Mouse (Mus musculus): ENCODE data around the gene Clec2d.

The Clec2d gene

DNA sequence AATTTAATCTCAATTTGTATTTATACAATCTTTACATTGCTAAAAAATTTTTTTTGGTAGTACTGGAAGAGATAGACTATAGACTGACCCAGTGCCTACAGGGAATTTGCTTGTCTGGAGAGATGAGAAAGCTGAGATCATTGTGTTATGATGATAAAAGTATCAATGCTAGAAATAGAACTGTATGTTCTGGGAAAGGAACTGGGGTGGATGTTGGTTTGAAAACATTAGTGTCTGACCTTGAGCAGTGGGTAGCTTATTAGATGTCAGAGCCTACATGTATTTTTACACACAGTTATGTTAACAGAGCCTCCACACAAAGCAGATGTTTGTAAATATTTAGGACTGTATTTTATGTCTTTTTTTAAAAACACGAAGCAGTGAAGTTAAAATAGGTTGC, 43.7 kb downstream of the Clec2d start:
- no peak for DNase-seq (ENCODE audit: low read depth, low spot score)

DNA sequence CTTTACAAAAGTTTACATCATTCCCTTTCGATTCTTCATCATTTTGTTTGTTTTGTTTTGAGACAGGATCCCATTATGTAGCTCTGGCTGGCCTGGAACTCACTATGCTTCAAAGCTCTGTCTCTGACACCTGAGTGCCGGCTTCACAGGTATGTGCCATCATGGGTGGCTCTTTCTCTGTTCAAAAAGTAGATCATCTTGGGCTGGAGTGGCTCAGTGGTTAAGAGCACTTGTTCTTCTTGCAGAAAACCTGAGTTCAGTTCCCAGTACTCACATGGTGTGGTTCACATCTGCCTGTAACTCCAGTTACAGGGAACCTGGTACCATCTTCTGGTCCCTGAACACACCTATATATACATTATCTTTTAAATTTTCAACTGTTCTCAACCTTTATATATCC, 44.7 kb downstream of the Clec2d start:
- DNase-seq (ENCODE audit: low read depth, low spot score): no peak

DNA sequence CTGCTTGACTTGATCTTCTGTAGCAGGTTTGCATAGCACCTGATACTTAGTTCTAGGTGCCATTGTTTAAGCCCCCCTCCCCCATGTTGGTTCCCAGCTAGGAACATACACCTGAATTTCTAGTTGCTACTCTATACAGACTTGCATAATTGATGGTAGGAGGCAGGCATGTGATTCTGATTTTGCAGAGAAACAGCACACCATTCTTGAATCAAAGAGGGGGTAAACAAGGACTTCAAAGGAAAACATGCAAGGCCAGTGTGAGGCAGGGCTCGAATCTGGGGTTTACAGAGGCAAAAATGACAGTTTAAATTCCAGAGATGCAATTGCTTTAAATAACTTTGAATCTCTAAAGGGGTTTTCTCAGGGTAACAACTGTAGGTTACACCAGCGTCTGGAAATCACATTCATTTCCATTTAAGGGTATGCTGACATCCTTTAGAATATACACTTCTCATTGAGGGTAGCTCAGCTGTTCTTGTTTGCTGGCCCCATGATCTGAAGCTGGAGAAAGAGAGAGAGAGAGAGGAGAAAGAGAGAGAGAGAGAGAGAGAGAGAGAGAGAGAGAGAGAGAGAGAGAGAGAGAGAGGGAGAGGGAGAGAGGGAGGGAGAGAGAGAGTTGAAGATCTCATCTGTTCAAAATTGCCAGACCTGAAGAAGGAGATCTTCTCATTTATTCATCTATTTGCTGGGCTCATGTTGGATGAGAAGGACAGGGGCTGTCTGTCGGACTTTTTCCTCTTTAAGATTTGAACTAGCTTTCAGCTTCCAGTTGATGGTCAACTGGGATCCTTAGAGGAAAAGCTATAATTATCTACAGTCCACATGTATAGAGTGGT, 48.7 kb downstream of the Clec2d start:
- no peak for DNase-seq (ENCODE audit: low read depth, low spot score)

DNA sequence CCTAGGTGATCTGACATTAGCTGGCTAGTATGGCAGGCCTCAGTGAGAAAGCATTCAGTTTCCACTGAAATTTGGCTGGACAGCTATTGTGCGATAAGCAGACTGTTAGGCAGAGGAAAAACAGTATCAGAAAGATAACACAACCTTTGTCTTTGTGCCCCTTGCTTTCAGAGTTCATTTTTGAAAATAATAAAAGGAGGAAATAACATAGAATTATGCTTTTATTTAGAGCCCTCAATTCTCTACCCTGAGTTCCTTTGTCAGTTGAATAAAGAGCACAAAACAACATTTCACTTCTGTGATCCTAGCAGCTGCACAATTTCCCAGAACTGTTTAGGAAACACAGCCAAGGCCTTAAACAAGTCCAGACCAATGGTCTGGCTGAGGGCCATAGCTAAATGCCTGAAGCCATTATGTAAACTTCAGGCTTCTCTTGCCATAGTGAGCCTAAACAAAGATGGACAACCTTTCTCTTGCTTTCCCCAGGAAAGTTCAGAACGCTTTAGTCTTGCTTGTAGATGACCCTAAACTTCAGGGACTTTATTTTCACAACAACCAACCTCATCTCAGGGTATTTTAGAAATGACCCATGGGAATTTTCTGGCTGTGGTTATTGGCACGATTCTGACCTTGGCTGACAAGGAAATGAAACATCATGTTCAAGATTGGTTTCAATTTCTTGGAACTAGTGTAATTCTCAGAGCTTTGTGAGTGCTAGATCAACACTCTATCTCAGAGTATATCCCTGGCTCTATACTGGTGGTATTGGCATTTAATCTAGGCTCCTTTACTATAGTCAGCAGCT, 49.6 kb downstream of the Clec2d start:
- no peak for DNase-seq (ENCODE audit: low read depth, low spot score)

DNA sequence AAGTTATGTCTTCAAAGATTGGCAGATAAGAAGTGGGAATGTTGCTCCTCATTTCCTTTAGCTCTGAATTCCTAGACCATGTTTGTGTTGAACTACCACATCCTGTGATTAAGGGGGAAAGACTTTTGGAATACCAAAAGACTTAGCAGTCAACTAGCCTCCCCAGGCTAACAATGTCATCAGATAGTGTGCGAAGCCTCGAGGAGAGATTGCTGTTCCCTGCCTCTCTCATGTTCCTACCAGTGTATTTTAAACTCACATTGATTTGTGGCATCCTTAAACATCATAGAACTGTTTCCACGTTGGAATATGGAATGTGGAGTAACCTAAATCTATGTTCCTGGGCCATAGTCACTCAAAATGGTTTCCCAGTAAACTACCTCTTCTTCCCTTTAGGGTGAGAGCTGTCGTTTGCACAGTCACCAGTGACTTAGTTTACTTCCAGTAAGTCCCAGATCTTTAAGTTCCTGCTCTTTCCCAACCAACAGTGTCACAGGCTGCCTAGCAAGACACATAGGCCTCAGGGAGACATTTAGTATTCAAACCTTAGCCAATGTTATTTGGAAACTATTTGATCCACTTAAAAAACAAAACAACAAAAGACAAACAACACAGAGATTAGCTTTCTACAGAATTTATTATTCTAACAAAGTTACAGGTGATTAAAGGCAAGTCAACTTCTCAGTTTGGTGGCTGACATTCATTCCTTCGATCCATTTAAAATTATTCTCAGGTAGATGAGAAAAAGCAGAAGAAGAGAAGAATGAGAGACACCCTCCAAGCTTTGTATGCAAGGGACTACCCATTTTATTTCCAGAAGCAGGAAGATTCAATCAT, 51.8 kb downstream of the Clec2d start:
- DNase-seq (ENCODE audit: low read depth, low spot score): no peak

DNA sequence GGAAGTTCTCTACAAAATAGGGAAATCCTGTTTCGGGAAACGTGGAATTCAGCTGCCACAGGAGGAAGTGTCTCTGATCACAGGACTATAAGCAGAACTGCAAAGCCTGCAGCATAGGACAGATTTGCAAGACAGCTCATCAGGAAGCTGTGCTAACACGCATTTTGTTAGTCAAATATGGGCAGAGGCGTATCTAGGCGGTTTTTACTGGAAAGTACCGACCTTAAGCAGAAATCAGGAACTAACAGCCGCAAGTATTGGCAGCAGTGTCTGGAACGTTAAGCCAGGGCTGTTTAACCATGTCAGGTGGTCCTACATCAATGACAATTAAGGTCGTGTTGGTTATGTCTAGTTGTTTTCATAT, 52.4 kb downstream of the Clec2d start:
- no peak for DNase-seq (ENCODE audit: low read depth, low spot score)

DNA sequence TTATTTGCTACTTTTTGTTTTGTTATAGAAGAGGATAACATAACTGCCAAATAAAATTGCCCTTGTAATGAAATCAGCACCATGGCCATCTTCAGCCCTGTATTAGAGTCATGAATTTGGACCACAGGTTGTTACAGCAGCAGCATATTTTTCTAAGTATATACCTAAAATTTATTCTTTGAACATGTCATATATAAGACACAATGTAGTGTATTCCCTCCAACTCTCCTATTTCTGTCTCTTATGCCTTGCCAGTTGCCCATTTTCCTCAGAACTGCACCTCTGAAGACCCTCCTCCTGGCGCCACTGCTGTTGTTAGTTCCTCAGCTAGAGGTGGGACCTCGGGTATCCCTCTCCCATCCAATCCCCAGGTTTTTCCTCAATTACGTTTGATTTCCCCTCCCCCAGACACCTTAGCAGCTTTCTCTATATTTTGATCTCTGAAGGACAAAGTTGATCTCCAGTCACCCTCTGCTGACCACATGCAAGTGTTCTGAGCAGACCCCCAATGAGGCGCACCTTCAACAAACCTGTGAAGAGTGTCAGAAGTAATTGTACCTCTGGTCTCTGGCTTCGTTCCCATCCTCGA, 53.0 kb downstream of the Clec2d start:
- no peak for DNase-seq (ENCODE audit: low read depth, low spot score)

DNA sequence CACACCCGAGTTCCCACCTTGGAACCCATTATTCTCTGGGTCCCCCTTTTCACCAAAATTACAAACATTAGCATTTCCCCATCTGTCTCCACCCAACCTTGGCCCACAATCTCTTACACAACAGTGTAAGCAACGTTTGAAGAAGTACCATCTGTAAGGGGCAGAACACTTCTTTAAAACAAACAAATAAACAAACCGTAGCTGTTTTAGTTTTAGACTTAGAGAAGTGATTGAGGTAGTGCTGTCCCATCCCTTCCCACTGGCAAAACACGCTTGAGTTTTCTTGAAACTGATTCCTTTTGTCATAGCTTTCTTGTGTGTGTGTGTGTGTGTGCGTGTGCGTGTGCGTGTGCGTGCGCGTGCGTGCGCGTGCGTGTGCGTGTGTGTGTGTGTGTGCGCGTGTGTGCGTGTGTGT, 53.5 kb downstream of the Clec2d start:
- no peak for DNase-seq (ENCODE audit: low read depth, low spot score)

GRCm38 (mm10) chr6:129234456-129235360, 54.3 kb downstream of the Clec2d start:
- DNase-seq (ENCODE audit: low read depth, low spot score): no peak

- DNase-seq (ENCODE audit: low read depth, low spot score): no peak
These were observed 55.5 kb downstream of the Clec2d start for GRCm38 (mm10) chr6:129235855-129236461.

Measured in retina, postnatal 7 days (tissue).